15 mouse cellular contexts compared by ENCODE assay signal in genomic region chr10:4503251-4503650, GRCm38 (mm10). TPM values are rescaled to one million over a fixed set of nuclear protein-coding genes. Genes with fewer than 3 reads are reported as not detected.
DNase-seq lines count a peak whose midpoint lies in the region.
"Had no signal": no experiment of that assay in that cellular context is flagged by ENCODE, and none has a peak within 500 bp of the region (broad histone marks: within the 10 kb centered on the region; RNA-seq: fewer than 3 reads in every experiment).

No protein-coding gene starts in this region.

- peak; percentile 22 for DNase-seq in adrenal gland, adult 2 months
- no peak for DNase-seq in adrenal gland, postnatal 4 days (ENCODE audit: low spot score in 2 of 2)
- DNase-seq in kidney, postnatal 4 days, result peak; percentile 32 to 36
- no peak for DNase-seq in kidney, adult 11 months
- peak; percentile 33 for DNase-seq in adrenal gland, postnatal 25 days
- no peak for DNase-seq in embryo, embryonic 9.5 days (ENCODE audit: extremely low spot score)
- DNase-seq in ovary, postnatal 36 days (ENCODE audit: low spot score), result no peak
- DNase-seq: cerebellum, adult 11-12 months; cerebellum, adult 9-10 months; cerebellum, postnatal 25 days; forebrain, postnatal 0 days; gastrocnemius, postnatal 14 days; heart, postnatal 36 days had no signal

RNA-seq across cellular contexts. Expression of gene Ccdc170, which starts 20.9 kb away (rescaled TPM):
- 1 to 10 TPM in 1 of 2 experiments, under 1 TPM in 1; 0.40 to 1.1 TPM for total RNA-seq in adrenal gland, adult 2 months (2021)
- 0.10 and 0.12 TPM in 2 replicates for polyA plus RNA-seq in adrenal gland, adult 2 months (2012; rRNA removed)
- 1 to 10 TPM in 1 of 2 experiments, under 1 TPM in 1; 0.79 to 2.0 TPM for total RNA-seq in adrenal gland, postnatal 4 days (2021)
- total RNA-seq in adrenal gland, postnatal 25 days (2021), result 2.0 TPM in 1 of 2 replicates, not detected in the other
- polyA plus RNA-seq: activated CD4-positive, CD25-positive, alpha-beta regulatory T cell, adult 4 months; heart, embryonic 12.5 days had no signal

Comparison
In these comparisons a context has a peak if more than half of its experiments do, and no peak if none do; other contexts are left out.
1. DNase-seq: peak in adrenal gland, adult 2 months (single experiment), kidney, postnatal 4 days (2 of 2) and adrenal gland, postnatal 25 days (single experiment); none in adrenal gland, postnatal 4 days (0 of 2), kidney, adult 11 months (single experiment), embryo, embryonic 9.5 days (single experiment) and ovary, postnatal 36 days (single experiment).